Mouse (Mus musculus): ENCODE results near the gene Arfgap2.

Arfgap2 gene

GRCm38 (mm10) chr2:91264711-91265681, at the start of gene Arfgap2:
Arfgap2 (plus strand) TSS chr2:91264974.
- DNase-seq, result peak; percentile 97

- peak; percentile 63 to 73 for DNase-seq
Observed at GRCm38 (mm10) chr2:91217032-91217431, 47.7 kb upstream of the Arfgap2 start.

GRCm38 (mm10) chr2:91220501-91220900, 44.3 kb upstream of the Arfgap2 start:
- no peak for DNase-seq

GRCm38 (mm10) chr2:91223614-91224013, 41.2 kb upstream of the Arfgap2 start:
- DNase-seq, result peak; percentile 14 to 32

- no peak for DNase-seq
Observed at GRCm38 (mm10) chr2:91229735-91230134, 35.0 kb upstream of the Arfgap2 start.

GRCm38 (mm10) chr2:91236601-91237510, 27.9 kb upstream of the Arfgap2 start, which contains the start of gene Ddb2:
Ddb2 (minus strand) TSS chr2:91236982.
- peak; percentile 97 to 98 for DNase-seq

GRCm38 (mm10) chr2:91237511-91238080, 27.2 kb upstream of the Arfgap2 start:
- DNase-seq, result peak; percentile 19 to 30

GRCm38 (mm10) chr2:91242547-91242946, 22.2 kb upstream of the Arfgap2 start:
- no peak for DNase-seq

GRCm38 (mm10) chr2:91243416-91243815, 21.4 kb upstream of the Arfgap2 start:
- DNase-seq, result peak in 1 of 2 experiments; percentile 24

- DNase-seq, result no peak
Observed at GRCm38 (mm10) chr2:91244557-91245228, 20.1 kb upstream of the Arfgap2 start.

- no peak for DNase-seq
Observed at GRCm38 (mm10) chr2:91248366-91248765, 16.4 kb upstream of the Arfgap2 start.

GRCm38 (mm10) chr2:91252001-91252400, 12.8 kb upstream of the Arfgap2 start:
- DNase-seq, result no peak

GRCm38 (mm10) chr2:91252512-91252911, 12.3 kb upstream of the Arfgap2 start:
- no peak for DNase-seq

GRCm38 (mm10) chr2:91254725-91255380, 9.9 kb upstream of the Arfgap2 start:
- DNase-seq, result no peak

GRCm38 (mm10) chr2:91255661-91256150, 9.1 kb upstream of the Arfgap2 start, which contains the start of gene Pacsin3:
Pacsin3 (plus strand) TSS chr2:91255954.
- DNase-seq, result peak; percentile 49 to 62

- peak; percentile 66 to 68 for DNase-seq
Observed at GRCm38 (mm10) chr2:91256256-91257125, 8.3 kb upstream of the Arfgap2 start.

- DNase-seq, result peak; percentile 50 to 57
Observed at GRCm38 (mm10) chr2:91257126-91257980, 7.4 kb upstream of the Arfgap2 start.

- peak; percentile 51 to 53 for DNase-seq
Observed at GRCm38 (mm10) chr2:91258054-91258453, 6.7 kb upstream of the Arfgap2 start.

GRCm38 (mm10) chr2:91258830-91259229, 5.9 kb upstream of the Arfgap2 start:
- no peak for DNase-seq
